Mouse (Mus musculus) cerebellum, adult 2 months (tissue): ENCODE results near the gene Sf3b3.

Experiments
- CTCF ChIP-seq: fragments of 200-500 bp; IDR thresholded peaks from 2 replicates; pipeline ENCODE4 v1.5.1; 2011; ENCODE audit warnings: low read depth, mild to moderate bottlenecking, control low read depth, low read length, moderate library complexity, borderline replicate concordance; ENCODE audit not compliant: insufficient read depth
- POLR2A ChIP-seq: fragments of 200-500 bp; IDR thresholded peaks from 2 replicates; pipeline ENCODE4 v1.6.1; 2011; ENCODE audit warnings: low read length, control low read depth, borderline replicate concordance; ENCODE audit not compliant: insufficient read depth

- TF ChIP-seq POLR2A (no peak), CTCF (no peak)
Observed at GRCm38 (mm10) chr8:110774725-110775124, 71.9 kb downstream of the Sf3b3 start.
